Mouse (Mus musculus) left cerebral cortex, adult 2 months (tissue): ENCODE measurements around the gene Gsx1. TPM values are rescaled to one million over a fixed set of nuclear protein-coding genes. Genes with fewer than 3 reads are reported as not detected.

Source experiments
- DNase-seq, 2 experiments: peaks; one replicate each; pipeline ENCODE4 v3.0.0; 2021 to 2022; ENCODE audit warnings: low spot score in 2 of 2, mixed read lengths in 1 of 2; ENCODE audit errors: extremely low spot score in 1 of 2
- H3K27ac ChIP-seq: fragments of 200-600 bp; 2 replicates; pipeline ENCODE4 v1.8.1; 2022
- H3K4me3 ChIP-seq: fragments of 200-600 bp; 2 replicates; pipeline ENCODE4 v1.8.1; 2022
- CTCF ChIP-seq: fragments of 200-600 bp; IDR thresholded peaks from 2 replicates; pipeline ENCODE4 v1.8.1; 2022; ENCODE audit warnings: antibody characterized with exemption, mild to moderate bottlenecking, moderate library complexity
- intact Hi-C: fragments of 180-260 bp; cut with DNase I; formaldehyde crosslinking; loops from one replicate; pipeline ENCODE4 v1.15.1; 2025
- total RNA-seq, 2 experiments: library from RNA; stranded (reverse); gene quantifications; 2 replicates each; pipeline ENCODE4 v1.2.3; 2021

Gene Gsx1
- total RNA-seq, 2 experiments from 2014 or later, result 0.19 to 0.38 TPM

GRCm38 (mm10) chr5:147227354-147228112, 39.0 kb downstream of the Gsx1 start:
- Histone ChIP-seq H3K27ac (no peak overlapping the region), H3K4me3 (no peak overlapping the region)
- peak; percentile 91 for TF ChIP-seq CTCF
- intact Hi-C loops, result loop anchor here (1.0 to 10.0 kb wide), 6 partner anchors 70 to 523 kb away; partner anchors contain the start of gene Lnx2
- peak; percentile 83 to 87 for DNase-seq

- TF ChIP-seq CTCF, result no peak
- intact Hi-C loops, result no loop called here
- Histone ChIP-seq H3K27ac (no peak overlapping the region), H3K4me3 (no peak overlapping the region)
- DNase-seq, result no peak
Measured at GRCm38 (mm10) chr5:147235406-147236309, 47.2 kb downstream of the Gsx1 start.

Other genes starting within 250 kb of the Gsx1 start
- 10 to 100 TPM; 25.3 to 26.0 TPM for gene Gtf3a, start 240.0 kb upstream of the Gsx1 start, total RNA-seq
- gene Mtif3, start 224.9 kb upstream of the Gsx1 start, total RNA-seq, result 10 to 100 TPM; 18.1 to 24.9 TPM
- 1 to 10 TPM; 5.8 to 6.3 TPM for gene Lnx2, start 112.1 kb upstream of the Gsx1 start, total RNA-seq
- gene Polr1d, start 111.6 kb upstream of the Gsx1 start, total RNA-seq, result 10 to 100 TPM; 66.8 to 67.0 TPM
- gene Pdx1, start 81.3 kb downstream of the Gsx1 start, total RNA-seq, result not detected
- gene Cdx2, start 118.6 kb downstream of the Gsx1 start, total RNA-seq, result not detected
- not detected for gene Urad, start 133.7 kb downstream of the Gsx1 start, total RNA-seq
- gene Flt3, start 211.8 kb downstream of the Gsx1 start, total RNA-seq, result 1 to 10 TPM; 7.2 to 8.0 TPM
- gene Pan3, start 241.5 kb downstream of the Gsx1 start, total RNA-seq, result 10 to 100 TPM; 92.7 to 99.7 TPM